ENCODE assay signal across 11 mouse cellular contexts in genomic region chr5:112252400-112252799, GRCm38 (mm10). TPM values are rescaled to one million over a fixed set of nuclear protein-coding genes. Genes with fewer than 3 reads are reported as not detected.
DNase-seq lines count a peak whose midpoint lies in the region; ATAC-seq and TF ChIP-seq lines count a peak whose summit lies in the region.
"Had no signal": no experiment of that assay in that cellular context is flagged by ENCODE, and none has a peak within 500 bp of the region (broad histone marks: within the 10 kb centered on the region; RNA-seq: fewer than 3 reads in every experiment).

Cryba4 (minus strand) TSS chr5:112252518.

- 0 out of 2 replicates have a peak, but pooled peaks cover 3% of the 10 kb centered on the region for H3K27me3 ChIP-seq in heart, embryonic 11.5 days (ENCODE audit: control insufficient read depth, insufficient read depth, low read length)
- no peaks in the 10 kb centered on the region; the same call in 1 of the 2 replicates for H3K27me3 ChIP-seq in spleen, adult 2 months (ENCODE audit: control insufficient read depth, insufficient read depth, low read length)
- no peaks in the 10 kb centered on the region for H3K27me3 ChIP-seq in forebrain, embryonic 14.5 days (replicated peaks; ENCODE audit: control insufficient read depth, insufficient read depth, low read length)

- WGBS in heart, embryonic 11.5 days (ENCODE audit: insufficient replicate concordance): 37% methylated on average over 2 of the region's 2 CpGs
- 70% methylated on average over 2 of the region's 2 CpGs for WGBS in spleen, adult 2 months
- 79% methylated on average over 2 of the region's 2 CpGs for WGBS in forebrain, embryonic 14.5 days

- H3K4me2 ChIP-seq in heart, embryonic 11.5 days: no peak within 1 kb of the TSS
- H3K4me2 ChIP-seq in forebrain, embryonic 14.5 days (ENCODE audit: low read length): no peak within 1 kb of the TSS

- TF ChIP-seq CTCF in spleen, adult 2 months (IDR thresholded peaks at IDR 0.05; ENCODE audit: extremely low read depth, insufficient read depth, insufficient read length, insufficient replicate concordance): no peak

- H3K9ac ChIP-seq in heart, embryonic 11.5 days (ENCODE audit: low read depth, low read length): no peak within 1 kb of the TSS
- no peak within 1 kb of the TSS for H3K9ac ChIP-seq in forebrain, embryonic 14.5 days (ENCODE audit: low read length)

- ATAC-seq in heart, embryonic 11.5 days (replicated peaks; ENCODE audit: insufficient number of reproducible peaks, low FRiP score, low TSS enrichment): no peak
- ATAC-seq in forebrain, embryonic 14.5 days: no peak
- ATAC-seq: hindbrain, postnatal 0 days had no signal

- intact Hi-C loops in heart, postnatal 10 days (cut with DNase I): no loop called here

- H3K9me3 ChIP-seq in heart, embryonic 11.5 days (replicated peaks; ENCODE audit: control insufficient read depth, low read length): no peaks in the 10 kb centered on the region
- H3K9me3 ChIP-seq in forebrain, embryonic 14.5 days (replicated peaks; ENCODE audit: control insufficient read depth, low read length): no peaks in the 10 kb centered on the region

- no peak for TF ChIP-seq POLR2A in spleen, adult 2 months (IDR thresholded peaks at IDR 0.05; ENCODE audit: low read depth, low read length)

- peak; percentile 98 for DNase-seq in heart, adult 11 months
- DNase-seq in spleen, adult 2 months (ENCODE audit: low read depth in 1 of 2, low spot score in 2 of 2): no peak
- DNase-seq in spleen, postnatal 10 days (ENCODE audit: low spot score in 2 of 2): no peak
- peak; percentile 76 for DNase-seq in heart, postnatal 10 days
- DNase-seq in frontal cortex, postnatal 10 days (ENCODE audit: low spot score in 2 of 2): no peak
- no peak for DNase-seq in forebrain, embryonic 14.5 days (ENCODE audit: low spot score)
- no peak for DNase-seq in urinary bladder, postnatal 14 days (ENCODE audit: low spot score)
- DNase-seq: B cell, adult 2 months had no signal

- no peaks in the 10 kb centered on the region for H3K36me3 ChIP-seq in heart, embryonic 11.5 days (ENCODE audit: control insufficient read depth, insufficient read depth, low read length)
- no peaks in the 10 kb centered on the region for H3K36me3 ChIP-seq in spleen, adult 2 months (ENCODE audit: control insufficient read depth, insufficient read depth, low read length)
- H3K36me3 ChIP-seq in forebrain, embryonic 14.5 days (ENCODE audit: control insufficient read depth, insufficient read depth, low read length): no peaks in the 10 kb centered on the region

- H3K27ac ChIP-seq in heart, embryonic 11.5 days (ENCODE audit: low read depth, low read length): no peak within 1 kb of the TSS
- peak within 1 kb of the TSS; percentile 47 for H3K27ac ChIP-seq in spleen, adult 2 months (ENCODE audit: insufficient read depth, low read length)
- H3K27ac ChIP-seq in forebrain, embryonic 14.5 days (ENCODE audit: low read depth, low read length): no peak within 1 kb of the TSS
- H3K27ac ChIP-seq: hindbrain, postnatal 0 days had no signal

- H3K4me3 ChIP-seq in heart, embryonic 11.5 days (ENCODE audit: low read depth, low read length): no peak within 1 kb of the TSS
- no peak within 1 kb of the TSS for H3K4me3 ChIP-seq in spleen, adult 2 months (ENCODE audit: extremely low read depth, insufficient read depth, insufficient read length)
- no peak within 1 kb of the TSS for H3K4me3 ChIP-seq in forebrain, embryonic 14.5 days (ENCODE audit: low read depth, low read length)
- H3K4me3 ChIP-seq: erythroblast, embryonic 14.5 days had no signal

- H3K4me1 ChIP-seq in heart, embryonic 11.5 days (ENCODE audit: control insufficient read depth, insufficient read depth, low read length): 0 out of 2 replicates have a peak, but pooled peaks cover 5% of the 10 kb centered on the region
- H3K4me1 ChIP-seq in spleen, adult 2 months (ENCODE audit: control insufficient read depth, insufficient read depth, insufficient read length): peaks cover 29% of the 10 kb centered on the region; the same call in 1 of the 2 replicates
- H3K4me1 ChIP-seq in forebrain, embryonic 14.5 days (ENCODE audit: control insufficient read depth, insufficient read depth, low read length): 0 out of 2 replicates have a peak, but pooled peaks cover 4% of the 10 kb centered on the region

RNA-seq across cellular contexts. Expression of gene Cryba4, which starts in this region (rescaled TPM):
- 0.66 TPM in 1 of 2 replicates, not detected in the other for polyA plus RNA-seq in heart, embryonic 11.5 days (2014; fragmentation: Nextera tagmentation; extraction: Ambion mirVana)
- 1.5 and 2.6 TPM in 2 replicates for polyA plus RNA-seq in spleen, adult 2 months (2012; rRNA removed)
- 1 to 10 TPM; 3.1 to 3.2 TPM for total RNA-seq in heart, postnatal 10 days (2021)
- 1.4 and 2.2 TPM in 2 replicates for polyA plus RNA-seq in forebrain, embryonic 14.5 days (2014; fragmentation: Nextera tagmentation; extraction: Ambion mirVana)
- polyA plus RNA-seq: erythroblast, embryonic 14.5 days had no signal

Comparison
In these comparisons a context has a peak if more than half of its experiments do, and no peak if none do; other contexts are left out.
1. DNase-seq: peak in heart, adult 11 months (single experiment) and heart, postnatal 10 days (2 of 2); none in spleen, adult 2 months (0 of 2), spleen, postnatal 10 days (0 of 2), frontal cortex, postnatal 10 days (0 of 2), forebrain, embryonic 14.5 days (single experiment) and urinary bladder, postnatal 14 days (single experiment).